Mouse (Mus musculus): ENCODE results near the gene Serpinb3c. TPM values are rescaled to one million over a fixed set of nuclear protein-coding genes. Genes with fewer than 3 reads are reported as not detected.
"Not testable (repeated sequence)": the region's sequence is repeated elsewhere in the genome, so short reads cannot be mapped to it uniquely, and the experiment has no call there.

Serpinb3c gene
- 0.10 TPM in 1 of 2 replicates, not detected in the other for polyA plus RNA-seq (2015; fragmentation: Nextera tagmentation; extraction: Ambion mirVana)

GRCm38 (mm10) chr1:107278261-107278660 is at the start of gene Serpinb3c, which contains the start of gene Serpinb3b:
Gene Serpinb3c (minus strand): TSS chr1:107278371.
Gene Serpinb3b (minus strand): TSS chr1:107278361.
- not testable (repeated sequence) for H3K4me3 ChIP-seq (replicated peaks); H3K9ac ChIP-seq (replicated peaks); ATAC-seq (ENCODE audit: low FRiP score); H3K9me3 ChIP-seq (replicated peaks); H3K27me3 ChIP-seq (replicated peaks); H3K4me1 ChIP-seq; H3K27ac ChIP-seq (replicated peaks); H3K4me2 ChIP-seq; H3K36me3 ChIP-seq

GRCm38 (mm10) chr1:107243170-107243569 is 35.0 kb downstream of the Serpinb3c start:
- ATAC-seq (ENCODE audit: low FRiP score), result peak; percentile 83; the same call in 1 of the 2 replicates
- H3K9me3 ChIP-seq (replicated peaks), result not testable (repeated sequence)
- WGBS, result 49% methylated on average over 3 of the region's 3 CpGs

More at GRCm38 (mm10) chr1:107243170-107243569, 35.0 kb downstream of the Serpinb3c start:
- not testable (repeated sequence) for H3K27me3 ChIP-seq (replicated peaks); H3K9ac ChIP-seq (replicated peaks); H3K36me3 ChIP-seq; H3K27ac ChIP-seq (replicated peaks); H3K4me1 ChIP-seq; H3K4me3 ChIP-seq (replicated peaks); H3K4me2 ChIP-seq

Other genes starting within 250 kb of the Serpinb3c start
- gene Serpinb3a, start 226.1 kb downstream of the Serpinb3c start, polyA plus RNA-seq (2015; fragmentation: Nextera tagmentation; extraction: Ambion mirVana), result 0.75 TPM in 1 of 2 replicates, not detected in the other
- gene Serpinb3d, start 194.9 kb downstream of the Serpinb3c start, polyA plus RNA-seq (2015; fragmentation: Nextera tagmentation; extraction: Ambion mirVana), result not detected in 2 replicates
- gene Serpinb3b, start within 50 bp of the Serpinb3c start, polyA plus RNA-seq (2015; fragmentation: Nextera tagmentation; extraction: Ambion mirVana), result not detected in 2 replicates
- gene Serpinb11, start 82.8 kb upstream of the Serpinb3c start, polyA plus RNA-seq (2015; fragmentation: Nextera tagmentation; extraction: Ambion mirVana), result 0.59 TPM in 1 of 2 replicates, not detected in the other
- 0.36 and 0.41 TPM in 2 replicates for gene Serpinb7, start 121.3 kb upstream of the Serpinb3c start, polyA plus RNA-seq (2015; fragmentation: Nextera tagmentation; extraction: Ambion mirVana)
- gene Serpinb2, start 233.1 kb upstream of the Serpinb3c start, polyA plus RNA-seq (2015; fragmentation: Nextera tagmentation; extraction: Ambion mirVana), result 0.40 TPM in 1 of 2 replicates, not detected in the other